Mouse (Mus musculus) spleen, adult 12 weeks (tissue): ENCODE data around the gene Zfp579.

ENCODE experiments used
- DNase-seq: peaks from one replicate; pipeline ENCODE4 v3.0.0; 2022; ENCODE audit warnings: low spot score

Gene Zfp579

GRCm38 (mm10) chr7:4957361-4957760 lies 38.6 kb downstream of the Zfp579 start:
- DNase-seq = no peak

- DNase-seq = no peak
These were observed 42.0 kb downstream of the Zfp579 start for GRCm38 (mm10) chr7:4953815-4954445.

GRCm38 (mm10) chr7:4950561-4951342 lies 45.2 kb downstream of the Zfp579 start:
- DNase-seq = no peak

GRCm38 (mm10) chr7:4948386-4948785 lies 47.6 kb downstream of the Zfp579 start:
- no peak for DNase-seq

GRCm38 (mm10) chr7:4947855-4948254 lies 48.1 kb downstream of the Zfp579 start:
- no peak for DNase-seq

GRCm38 (mm10) chr7:4943223-4943815 lies 52.6 kb downstream of the Zfp579 start:
- DNase-seq = peak; percentile 82

- no peak for DNase-seq
These were observed 53.3 kb downstream of the Zfp579 start for GRCm38 (mm10) chr7:4942673-4943072.

- DNase-seq = peak; percentile 68
These were observed 55.9 kb downstream of the Zfp579 start for GRCm38 (mm10) chr7:4940068-4940479.

GRCm38 (mm10) chr7:4938456-4938855 lies 57.5 kb downstream of the Zfp579 start:
- DNase-seq = peak; percentile 49

GRCm38 (mm10) chr7:4937392-4937791 lies 58.6 kb downstream of the Zfp579 start:
- no peak for DNase-seq

GRCm38 (mm10) chr7:4936832-4937231 lies 59.1 kb downstream of the Zfp579 start:
- no peak for DNase-seq

GRCm38 (mm10) chr7:4934160-4934914 lies 61.6 kb downstream of the Zfp579 start:
- no peak for DNase-seq
